Mouse (Mus musculus) myocyte (in vitro differentiated cells): ENCODE data around the gene Cers4. TPM values are rescaled to one million over a fixed set of nuclear protein-coding genes. Genes with fewer than 3 reads are reported as not detected.

Experiments used
- H3K27me3 ChIP-seq: one replicate; pipeline ENCODE4 v1.6.1; 2011; ENCODE audit not compliant: control insufficient read depth, insufficient read depth, insufficient read length
- H3K36me3 ChIP-seq: one replicate; pipeline ENCODE4 v1.6.1; 2011; ENCODE audit not compliant: control insufficient read depth, insufficient read depth
- H3K4me2 ChIP-seq: one replicate; pipeline ENCODE4 v1.6.1; 2011; ENCODE audit warnings: low read depth, control low read depth
- H3K4me3 ChIP-seq: one replicate; pipeline ENCODE4 v1.5.1; 2011; ENCODE audit warnings: mild to moderate bottlenecking, control low read depth, moderate library complexity
- H3K79me2 ChIP-seq: one replicate; pipeline ENCODE4 v1.6.1; 2011; ENCODE audit not compliant: control insufficient read depth, insufficient read depth
- H3ac ChIP-seq: one replicate; pipeline ENCODE4 v1.6.1; 2011; ENCODE audit not compliant: control insufficient read depth, insufficient read length
- MYOD1 ChIP-seq, 3 experiments: IDR thresholded peaks; one replicate each; pipeline ENCODE4 v1.6.1; 2011; ENCODE audit warnings: control low read depth in 2 of 3, low read depth in 2 of 3, mild to moderate bottlenecking in 2 of 3, moderate library complexity in 1 of 3; ENCODE audit not compliant: insufficient read length in 2 of 3, control insufficient read depth in 1 of 3
- MYOG ChIP-seq, 3 experiments: IDR thresholded peaks; one replicate each; pipeline ENCODE4 v1.6.1; 2011; ENCODE audit warnings: control low read depth in 2 of 3, low read depth in 2 of 3, mild to moderate bottlenecking in 2 of 3; ENCODE audit not compliant: insufficient read length in 2 of 3, control insufficient read depth in 1 of 3, insufficient read depth in 1 of 3
- POLR2A ChIP-seq: IDR thresholded peaks from one replicate; pipeline ENCODE4 v1.6.1; 2011; ENCODE audit warnings: low read depth, mild to moderate bottlenecking, control low read depth, moderate library complexity; ENCODE audit not compliant: insufficient read length
- REST ChIP-seq: IDR thresholded peaks from one replicate; pipeline ENCODE4 v1.6.1; 2011; ENCODE audit warnings: mild to moderate bottlenecking, control low read depth, moderate library complexity; ENCODE audit not compliant: insufficient read depth, insufficient read length
- SRF ChIP-seq: IDR thresholded peaks from one replicate; pipeline ENCODE4 v1.6.1; 2011; ENCODE audit warnings: low read depth; ENCODE audit not compliant: control insufficient read depth, insufficient read length
- USF1 ChIP-seq: IDR thresholded peaks from one replicate; pipeline ENCODE4 v1.6.1; 2011; ENCODE audit warnings: low read depth, mild to moderate bottlenecking, control low read depth, moderate library complexity
- polyA plus RNA-seq: library from polyadenylated mRNA; unstranded; fragments of >200 nt; fragmentation: generic; extraction: Trizol; gene quantifications from one replicate; pipeline ENCODE4 v1.2.1, GENCODE M21; 2012; ENCODE audit warnings: missing spikeins

Gene Cers4
- polyA plus RNA-seq, 1 experiment = 0.07 TPM

DNA sequence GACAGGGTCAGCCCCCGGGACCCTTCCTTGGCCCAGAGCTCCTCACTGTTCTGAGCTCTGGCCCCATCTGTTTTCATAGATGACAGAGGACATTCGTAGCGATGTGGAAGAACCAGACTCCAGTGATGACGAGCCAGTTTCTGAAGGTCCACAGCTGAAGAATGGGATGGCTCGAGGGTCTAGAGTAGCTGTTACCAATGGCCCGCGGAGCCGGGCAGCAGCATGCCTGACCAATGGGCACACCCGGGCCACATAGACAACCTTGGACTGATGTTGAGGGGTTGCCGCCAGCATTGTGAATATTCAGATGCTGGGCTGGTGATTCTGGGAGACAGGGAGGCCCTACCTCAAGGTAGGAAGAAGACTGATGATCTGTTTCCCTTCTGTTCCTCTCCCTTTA is 30.7 kb downstream of the Cers4 start:
- no peak overlapping the region for H3ac ChIP-seq
- no peak overlapping the region for H3K4me3 ChIP-seq
- no peaks in the 10 kb centered on the region for H3K79me2 ChIP-seq
- no peaks in the 10 kb centered on the region for H3K36me3 ChIP-seq
- H3K27me3 ChIP-seq = no peaks in the 10 kb centered on the region
- TF ChIP-seq MYOD1 (IDR thresholded peaks at IDR 0.05; ENCODE audit: control insufficient read depth in 1 of 3, insufficient read length in 2 of 3, low read depth in 2 of 3) = no peak
- TF ChIP-seq REST = no peak
- no peak for TF ChIP-seq USF1
- no peak for TF ChIP-seq POLR2A
- TF ChIP-seq SRF = no peak
- no peak for TF ChIP-seq MYOG (IDR thresholded peaks at IDR 0.05; ENCODE audit: control insufficient read depth in 1 of 3, insufficient read depth in 1 of 3, insufficient read length in 2 of 3, low read depth in 2 of 3)
- H3K4me2 ChIP-seq = no peak overlapping the region

Other genes with a start within 250 kb of the Cers4 start
- 1.4 TPM for gene Tgfbr3l, start 244.8 kb upstream of the Cers4 start, polyA plus RNA-seq
- 36.2 TPM for gene Snapc2, start 239.9 kb upstream of the Cers4 start, polyA plus RNA-seq
- 32.6 TPM for gene Ctxn1, start 233.8 kb upstream of the Cers4 start, polyA plus RNA-seq
- 45.6 TPM for gene Timm44, start 217.1 kb upstream of the Cers4 start, polyA plus RNA-seq
- 6.7 TPM for gene Ccl25, start 167.8 kb upstream of the Cers4 start, polyA plus RNA-seq
- gene Elavl1, start 167.6 kb upstream of the Cers4 start, polyA plus RNA-seq = 44.2 TPM
- gene Zfp958, start 120.1 kb downstream of the Cers4 start, polyA plus RNA-seq = 2.8 TPM